Mouse (Mus musculus) thymus, adult 2 months (tissue): ENCODE data around the gene Acly. TPM values are rescaled to one million over a fixed set of nuclear protein-coding genes. Genes with fewer than 3 reads are reported as not detected.

Experiments used
- DNase-seq: peaks from one replicate; pipeline ENCODE4 v3.0.0; 2021
- H3K27ac ChIP-seq: fragments of 200-500 bp; 2 replicates; pipeline ENCODE4 v1.5.1; 2012; ENCODE audit warnings: low read length, control low read depth; ENCODE audit not compliant: control insufficient read depth, insufficient read depth
- H3K27me3 ChIP-seq: fragments of 200-500 bp; 2 replicates; pipeline ENCODE4 v1.6.1; 2012; ENCODE audit warnings: mild to moderate bottlenecking, low read length, moderate library complexity, mixed read lengths; ENCODE audit not compliant: control insufficient read depth, insufficient read depth
- H3K36me3 ChIP-seq: fragments of 200-500 bp; 2 replicates; pipeline ENCODE4 v1.6.1; 2012; ENCODE audit warnings: mild to moderate bottlenecking, low read length, moderate library complexity; ENCODE audit not compliant: control insufficient read depth, insufficient read depth
- H3K4me1 ChIP-seq: fragments of 200-500 bp; replicated peaks from 2 replicates; pipeline ENCODE4 v1.6.1; 2012; ENCODE audit warnings: low read length; ENCODE audit not compliant: control insufficient read depth, insufficient read depth
- H3K4me3 ChIP-seq: fragments of 200-500 bp; 2 replicates; pipeline ENCODE4 v1.5.1; 2012; ENCODE audit warnings: mild to moderate bottlenecking, low read length, control low read depth, moderate library complexity; ENCODE audit not compliant: control insufficient read depth, insufficient read depth
- CTCF ChIP-seq: fragments of 200-500 bp; IDR thresholded peaks from 2 replicates; pipeline ENCODE4 v1.5.1; 2012; ENCODE audit warnings: mild to moderate bottlenecking, control low read depth, low read length, moderate library complexity, borderline replicate concordance; ENCODE audit not compliant: control insufficient read depth, poor library complexity, insufficient read depth; ENCODE audit errors: extremely low read depth
- POLR2A ChIP-seq: fragments of 200-500 bp; IDR thresholded peaks from 2 replicates; pipeline ENCODE4 v1.6.1; 2012; ENCODE audit warnings: mild to moderate bottlenecking, low read length, control low read depth, moderate library complexity; ENCODE audit not compliant: control insufficient read depth, poor library complexity, insufficient read depth; ENCODE audit errors: extremely low read depth
- WGBS: fragments of 180-500 bp; shearing (Covaris S2); methylation state at CpG from one replicate; pipeline ENCODE4 v1.1.7; 2018; 5-methylcytosine and 5-hydroxymethylcytosine counted together
- polyA plus RNA-seq: library from polyadenylated mRNA; depleted of rRNA; stranded (reverse); fragments of >200 nt; gene quantifications from 2 replicates; pipeline ENCODE4 v1.2.3, GENCODE M21; 2012; rRNA removed

The Acly gene
- polyA plus RNA-seq, 1 experiment: 150 TPM

GRCm38 (mm10) chr11:100426820-100427219, 101.0 kb downstream of the Acly start:
- 91% methylated on average over 3 of the region's 3 CpGs for WGBS
- peaks cover 22% of the 10 kb centered on the region for H3K36me3 ChIP-seq
- DNase-seq: no peak
- no peak for TF ChIP-seq POLR2A
- no peak for TF ChIP-seq CTCF
- H3K27ac ChIP-seq: no peak overlapping the region
- H3K4me3 ChIP-seq: no peak overlapping the region
- peaks cover 10% of the 10 kb centered on the region for H3K4me1 ChIP-seq
- H3K27me3 ChIP-seq: no peaks in the 10 kb centered on the region

Other genes starting within 250 kb of the Acly start
- 117 and 131 TPM in 2 replicates for gene Eif1, start 208.1 kb downstream of the Acly start, polyA plus RNA-seq
- 2.0 and 2.4 TPM in 2 replicates for gene Gast, start 193.6 kb downstream of the Acly start, polyA plus RNA-seq
- 7.7 and 8.6 TPM in 2 replicates for gene Hap1, start 171.9 kb downstream of the Acly start, polyA plus RNA-seq
- gene Jup, start 130.2 kb downstream of the Acly start, polyA plus RNA-seq: 220 and 221 TPM in 2 replicates
- gene P3h4, start 113.2 kb downstream of the Acly start, polyA plus RNA-seq: 22.3 and 23.6 TPM in 2 replicates
- 7.8 and 9.5 TPM in 2 replicates for gene Fkbp10, start 112.3 kb downstream of the Acly start, polyA plus RNA-seq
- 129 and 136 TPM in 2 replicates for gene Nt5c3b, start 86.2 kb downstream of the Acly start, polyA plus RNA-seq
- gene Klhl10, start 86.1 kb downstream of the Acly start, polyA plus RNA-seq: 0.58 and 0.66 TPM in 2 replicates
- gene Klhl11, start 55.3 kb downstream of the Acly start, polyA plus RNA-seq: 8.0 and 10.4 TPM in 2 replicates
- 0.58 and 1.1 TPM in 2 replicates for gene Ttc25, start 17.6 kb upstream of the Acly start, polyA plus RNA-seq
- 138 and 153 TPM in 2 replicates for gene Cnp, start 46.9 kb upstream of the Acly start, polyA plus RNA-seq
- gene Nkiras2, start 91.2 kb upstream of the Acly start, polyA plus RNA-seq: 64.6 and 68.4 TPM in 2 replicates
- 99.8 and 110 TPM in 2 replicates for gene Dnajc7, start 92.2 kb upstream of the Acly start, polyA plus RNA-seq
- gene Zfp385c, start 164.5 kb upstream of the Acly start, polyA plus RNA-seq: 0.32 and 0.55 TPM in 2 replicates
- gene Dhx58, start 176.3 kb upstream of the Acly start, polyA plus RNA-seq: 24.2 and 27.3 TPM in 2 replicates
- 56.4 and 58.1 TPM in 2 replicates for gene Kat2a, start 184.5 kb upstream of the Acly start, polyA plus RNA-seq
- 0.24 and 0.31 TPM in 2 replicates for gene Hspb9, start 185.8 kb upstream of the Acly start, polyA plus RNA-seq
- 290 and 304 TPM in 2 replicates for gene Rab5c, start 210.2 kb upstream of the Acly start, polyA plus RNA-seq
- gene Kcnh4, start 231.9 kb upstream of the Acly start, polyA plus RNA-seq: 1.1 and 1.2 TPM in 2 replicates
- gene Hcrt, start 234.9 kb upstream of the Acly start, polyA plus RNA-seq: 0.57 TPM in 1 of 2 replicates, not detected in the other
- gene Ghdc, start 243.0 kb upstream of the Acly start, polyA plus RNA-seq: 6.8 and 7.9 TPM in 2 replicates